Mouse (Mus musculus) thymus, adult 2 months (tissue): Measurements from ENCODE around the gene Tpd52l1. TPM values are rescaled to one million over a fixed set of nuclear protein-coding genes. Genes with fewer than 3 reads are reported as not detected.

ENCODE experiments used
- DNase-seq: peaks from one replicate; pipeline ENCODE4 v3.0.0; 2021
- H3K27ac ChIP-seq: fragments of 200-500 bp; 2 replicates; pipeline ENCODE4 v1.5.1; 2012; ENCODE audit warnings: low read length, control low read depth; ENCODE audit not compliant: control insufficient read depth, insufficient read depth
- H3K27me3 ChIP-seq: fragments of 200-500 bp; 2 replicates; pipeline ENCODE4 v1.6.1; 2012; ENCODE audit warnings: mild to moderate bottlenecking, low read length, moderate library complexity, mixed read lengths; ENCODE audit not compliant: control insufficient read depth, insufficient read depth
- H3K36me3 ChIP-seq: fragments of 200-500 bp; 2 replicates; pipeline ENCODE4 v1.6.1; 2012; ENCODE audit warnings: mild to moderate bottlenecking, low read length, moderate library complexity; ENCODE audit not compliant: control insufficient read depth, insufficient read depth
- H3K4me1 ChIP-seq: fragments of 200-500 bp; replicated peaks from 2 replicates; pipeline ENCODE4 v1.6.1; 2012; ENCODE audit warnings: low read length; ENCODE audit not compliant: control insufficient read depth, insufficient read depth
- H3K4me3 ChIP-seq: fragments of 200-500 bp; 2 replicates; pipeline ENCODE4 v1.5.1; 2012; ENCODE audit warnings: mild to moderate bottlenecking, low read length, control low read depth, moderate library complexity; ENCODE audit not compliant: control insufficient read depth, insufficient read depth
- CTCF ChIP-seq: fragments of 200-500 bp; IDR thresholded peaks from 2 replicates; pipeline ENCODE4 v1.5.1; 2012; ENCODE audit warnings: mild to moderate bottlenecking, control low read depth, low read length, moderate library complexity, borderline replicate concordance; ENCODE audit not compliant: control insufficient read depth, poor library complexity, insufficient read depth; ENCODE audit errors: extremely low read depth
- POLR2A ChIP-seq: fragments of 200-500 bp; IDR thresholded peaks from 2 replicates; pipeline ENCODE4 v1.6.1; 2012; ENCODE audit warnings: mild to moderate bottlenecking, low read length, control low read depth, moderate library complexity; ENCODE audit not compliant: control insufficient read depth, poor library complexity, insufficient read depth; ENCODE audit errors: extremely low read depth
- WGBS: fragments of 180-500 bp; shearing (Covaris S2); methylation state at CpG from one replicate; pipeline ENCODE4 v1.1.7; 2018; 5-methylcytosine and 5-hydroxymethylcytosine counted together
- polyA plus RNA-seq: library from polyadenylated mRNA; depleted of rRNA; stranded (reverse); fragments of >200 nt; gene quantifications from 2 replicates; pipeline ENCODE4 v1.2.3, GENCODE M21; 2012

The Tpd52l1 gene
- polyA plus RNA-seq, 1 experiment, result 1.1 TPM

GRCm38 (mm10) chr10:31456806-31457205 lies 11.0 kb upstream of the Tpd52l1 start:
- TF ChIP-seq POLR2A (no peak), CTCF (no peak)
- H3K4me3 ChIP-seq, result no peak overlapping the region
- 82% methylated on average over 1 of the region's 1 CpGs for WGBS
- no peak for DNase-seq
- no peaks in the 10 kb centered on the region for H3K27me3 ChIP-seq
- H3K4me1 ChIP-seq, result no peaks in the 10 kb centered on the region
- no peak overlapping the region for H3K27ac ChIP-seq
- no peaks in the 10 kb centered on the region for H3K36me3 ChIP-seq

GRCm38 (mm10) chr10:31447083-31447482 lies 1.3 kb upstream of the Tpd52l1 start:
- Histone ChIP-seq H3K4me3 (no peak overlapping the region), H3K4me1 (0 out of 2 replicates have a peak, but pooled peaks cover 3% of the 10 kb centered on the region), H3K27me3 (no peaks in the 10 kb centered on the region), H3K36me3 (no peaks in the 10 kb centered on the region), H3K27ac (no peak overlapping the region)
- 47% methylated on average over 1 of the region's 1 CpGs for WGBS
- no peak for TF ChIP-seq POLR2A
- no peak for TF ChIP-seq CTCF
- no peak for DNase-seq

- H3K4me1 ChIP-seq, result 0 out of 2 replicates have a peak, but pooled peaks cover 3% of the 10 kb centered on the region
- no peak for TF ChIP-seq POLR2A
- TF ChIP-seq CTCF, result no peak
- no peak for DNase-seq
- no peaks in the 10 kb centered on the region for H3K27me3 ChIP-seq
- no peak overlapping the region for H3K4me3 ChIP-seq
- H3K36me3 ChIP-seq, result no peaks in the 10 kb centered on the region
- no peak overlapping the region for H3K27ac ChIP-seq
- WGBS, result 89% methylated on average over 7 of the region's 7 CpGs
These were observed 1.6 kb downstream of the Tpd52l1 start for GRCm38 (mm10) chr10:31444206-31444605.

GRCm38 (mm10) chr10:31441491-31441890 lies 4.3 kb downstream of the Tpd52l1 start:
- no peak overlapping the region for H3K27ac ChIP-seq
- H3K27me3 ChIP-seq, result no peaks in the 10 kb centered on the region
- H3K36me3 ChIP-seq, result no peaks in the 10 kb centered on the region
- no peak overlapping the region for H3K4me3 ChIP-seq
- DNase-seq, result no peak
- TF ChIP-seq POLR2A (no peak), CTCF (no peak)
- H3K4me1 ChIP-seq, result 0 out of 2 replicates have a peak, but pooled peaks cover 3% of the 10 kb centered on the region

- H3K36me3 ChIP-seq, result no peaks in the 10 kb centered on the region
- no peak for DNase-seq
- WGBS, result 87% methylated on average over 4 of the region's 4 CpGs
- no peak overlapping the region for H3K4me3 ChIP-seq
- H3K27ac ChIP-seq, result no peak overlapping the region
- H3K27me3 ChIP-seq, result no peaks in the 10 kb centered on the region
- no peaks in the 10 kb centered on the region for H3K4me1 ChIP-seq
- TF ChIP-seq CTCF (no peak), POLR2A (no peak)
These were observed 9.7 kb downstream of the Tpd52l1 start for GRCm38 (mm10) chr10:31436047-31436446.

GRCm38 (mm10) chr10:31417956-31418355 lies 27.8 kb downstream of the Tpd52l1 start:
- Histone ChIP-seq H3K4me3 (no peak overlapping the region), H3K4me1 (no peaks in the 10 kb centered on the region), H3K27ac (no peak overlapping the region), H3K27me3 (no peaks in the 10 kb centered on the region), H3K36me3 (no peaks in the 10 kb centered on the region)
- no peak for TF ChIP-seq POLR2A
- no peak for TF ChIP-seq CTCF
- no peak for DNase-seq

GRCm38 (mm10) chr10:31392990-31393389 lies 52.8 kb downstream of the Tpd52l1 start:
- H3K36me3 ChIP-seq, result no peaks in the 10 kb centered on the region
- no peak for DNase-seq
- H3K27me3 ChIP-seq, result no peaks in the 10 kb centered on the region
- H3K27ac ChIP-seq, result no peak overlapping the region
- no peak overlapping the region for H3K4me3 ChIP-seq
- H3K4me1 ChIP-seq, result no peaks in the 10 kb centered on the region
- WGBS, result 58% methylated on average over 1 of the region's 1 CpGs
- TF ChIP-seq CTCF, result no peak
- TF ChIP-seq POLR2A, result no peak
